Mouse (Mus musculus): ENCODE data around the gene Ciart.
"Not testable (repeated sequence)": the region's sequence is repeated elsewhere in the genome, so short reads cannot be mapped to it uniquely, and the experiment has no call there.

Gene Ciart

GRCm38 (mm10) chr3:95901616-95902372 is 19.7 kb upstream of the Ciart start:
- DNase-seq, result no peak

- DNase-seq, result no peak
Observed at GRCm38 (mm10) chr3:95899800-95900524, 17.9 kb upstream of the Ciart start.

- DNase-seq, result not testable (repeated sequence)
Observed at GRCm38 (mm10) chr3:95895501-95895900, 13.4 kb upstream of the Ciart start.

- no peak for DNase-seq
Observed at GRCm38 (mm10) chr3:95894317-95895160, 12.5 kb upstream of the Ciart start.

- peak; percentile 98 for DNase-seq
Observed at GRCm38 (mm10) chr3:95893606-95894316, 11.7 kb upstream of the Ciart start, which contains the start of gene Aph1a. TSS of gene Aph1a (plus strand) at chr3:95893969.

GRCm38 (mm10) chr3:95893126-95893525 is 11.1 kb upstream of the Ciart start:
- no peak for DNase-seq

- no peak for DNase-seq
Observed at GRCm38 (mm10) chr3:95892066-95893052, 10.3 kb upstream of the Ciart start.

- DNase-seq, result no peak
Observed at GRCm38 (mm10) chr3:95891211-95892065, 9.4 kb upstream of the Ciart start, which contains the start of gene BC028528. TSS of gene BC028528 (minus strand) at chr3:95892005.

- no peak for DNase-seq
Observed at GRCm38 (mm10) chr3:95889664-95890063, 7.6 kb upstream of the Ciart start.

GRCm38 (mm10) chr3:95887596-95887995 is 5.5 kb upstream of the Ciart start:
- no peak for DNase-seq

- DNase-seq, result no peak
Observed at GRCm38 (mm10) chr3:95884400-95884799, 2.3 kb upstream of the Ciart start.

GRCm38 (mm10) chr3:95882816-95883425 is 870 bp upstream of the Ciart start:
- peak; percentile 87 for DNase-seq

- DNase-seq, result no peak
Observed at GRCm38 (mm10) chr3:95879063-95879462, 3.0 kb downstream of the Ciart start.

GRCm38 (mm10) chr3:95872048-95872447 is 10.0 kb downstream of the Ciart start:
- DNase-seq, result no peak

GRCm38 (mm10) chr3:95871392-95871867 is 10.6 kb downstream of the Ciart start, which contains the start of gene Mrps21:
TSS of gene Mrps21 (minus strand) at chr3:95871519.
- DNase-seq, result peak; percentile 87

GRCm38 (mm10) chr3:95870976-95871375 is 11.1 kb downstream of the Ciart start:
- DNase-seq, result no peak

- no peak for DNase-seq
Observed at GRCm38 (mm10) chr3:95867408-95867807, 14.6 kb downstream of the Ciart start.

GRCm38 (mm10) chr3:95866071-95866470 is 16.0 kb downstream of the Ciart start:
- DNase-seq, result no peak

- no peak for DNase-seq
Observed at GRCm38 (mm10) chr3:95865571-95865970, 16.5 kb downstream of the Ciart start.
